Mouse (Mus musculus): Measurements from ENCODE around the gene Dstyk.

Dstyk gene

DNA sequence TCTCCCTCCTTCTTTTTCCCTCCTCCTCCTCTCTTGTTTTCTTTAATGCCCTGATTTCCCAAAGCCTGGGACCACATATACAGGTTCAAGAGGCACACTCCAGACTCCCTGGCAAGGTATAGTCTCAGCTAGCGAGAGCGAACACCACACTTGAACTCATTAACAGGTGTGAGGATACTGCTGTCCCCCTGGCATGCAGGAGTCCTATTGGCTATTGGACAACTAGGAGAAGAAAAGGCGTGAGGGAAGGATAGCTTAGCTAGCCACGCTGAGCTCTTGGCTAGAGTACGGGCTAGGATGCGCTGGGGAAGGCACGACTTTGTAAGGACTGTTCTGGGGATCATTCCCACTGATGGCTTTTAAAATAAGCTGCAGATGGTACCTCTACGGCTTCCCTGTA is 94.8 kb downstream of the Dstyk start:
- no peak for DNase-seq (ENCODE audit: low read depth)

- DNase-seq (ENCODE audit: low read depth): no peak
These were observed 98.0 kb downstream of the Dstyk start for GRCm38 (mm10) chr1:132515339-132515738.

Data from c-Kit-positive CD71-positive TER-119-negative erythroid progenitor cells, embryonic 14.5 days (primary cell).